Mouse (Mus musculus) midbrain, embryonic 15.5 days (tissue): ENCODE measurements around the gene Yme1l1. TPM values are rescaled to one million over a fixed set of nuclear protein-coding genes. Genes with fewer than 3 reads are reported as not detected.
A peak's percentile ranks its signal among the peaks of the same experiment; 100 is the strongest.

Source experiments
- ATAC-seq: fragments of 200-750 bp; cut with Nextera tagmentation; replicated peaks from 2 replicates; pipeline ENCODE4 v1.8.0; 2017; ENCODE audit warnings: moderate TSS enrichment
- H3K27ac ChIP-seq: fragments of 300-500 bp; sonication (generic); 2 replicates; pipeline ENCODE4 v1.5.1; 2015; ENCODE audit warnings: mild to moderate bottlenecking, inconsistent platforms
- H3K27me3 ChIP-seq: fragments of 300-500 bp; sonication (generic); replicated peaks from 2 replicates; pipeline ENCODE4 v1.6.1; 2015; ENCODE audit warnings: inconsistent platforms
- H3K36me3 ChIP-seq: fragments of 300-500 bp; sonication (generic); replicated peaks from 2 replicates; pipeline ENCODE4 v1.6.1; 2015; ENCODE audit warnings: inconsistent platforms
- H3K4me1 ChIP-seq: fragments of 300-500 bp; sonication (generic); 2 replicates; pipeline ENCODE4 v1.6.1; 2015; ENCODE audit warnings: inconsistent platforms
- H3K4me2 ChIP-seq: fragments of 300-500 bp; sonication (generic); 2 replicates; pipeline ENCODE4 v1.6.1; 2015; ENCODE audit warnings: inconsistent platforms, mild to moderate bottlenecking, moderate library complexity
- H3K4me3 ChIP-seq: fragments of 300-500 bp; sonication (generic); 2 replicates; pipeline ENCODE4 v1.5.1; 2015; ENCODE audit warnings: mild to moderate bottlenecking, inconsistent platforms
- H3K9ac ChIP-seq: fragments of 300-500 bp; sonication (generic); 2 replicates; pipeline ENCODE4 v1.6.1; 2015; ENCODE audit warnings: mild to moderate bottlenecking, inconsistent platforms
- H3K9me3 ChIP-seq: fragments of 300-500 bp; sonication (generic); 2 replicates; pipeline ENCODE4 v1.6.1; 2016; ENCODE audit warnings: inconsistent platforms
- WGBS: fragments of 180-500 bp; shearing (Covaris S2); methylation state at CpG from one replicate; pipeline ENCODE4 v1.1.7; 2015; ENCODE audit warnings: mixed read lengths; 5-methylcytosine and 5-hydroxymethylcytosine counted together
- polyA plus RNA-seq: library from polyadenylated mRNA; unstranded; fragments of >200 nt; fragmentation: Nextera tagmentation; extraction: Ambion mirVana; gene quantifications from 2 replicates; pipeline ENCODE4 v1.2.1, GENCODE M21; 2015

The Yme1l1 gene
- polyA plus RNA-seq: 57.3 and 64.6 TPM in 2 replicates

DNA sequence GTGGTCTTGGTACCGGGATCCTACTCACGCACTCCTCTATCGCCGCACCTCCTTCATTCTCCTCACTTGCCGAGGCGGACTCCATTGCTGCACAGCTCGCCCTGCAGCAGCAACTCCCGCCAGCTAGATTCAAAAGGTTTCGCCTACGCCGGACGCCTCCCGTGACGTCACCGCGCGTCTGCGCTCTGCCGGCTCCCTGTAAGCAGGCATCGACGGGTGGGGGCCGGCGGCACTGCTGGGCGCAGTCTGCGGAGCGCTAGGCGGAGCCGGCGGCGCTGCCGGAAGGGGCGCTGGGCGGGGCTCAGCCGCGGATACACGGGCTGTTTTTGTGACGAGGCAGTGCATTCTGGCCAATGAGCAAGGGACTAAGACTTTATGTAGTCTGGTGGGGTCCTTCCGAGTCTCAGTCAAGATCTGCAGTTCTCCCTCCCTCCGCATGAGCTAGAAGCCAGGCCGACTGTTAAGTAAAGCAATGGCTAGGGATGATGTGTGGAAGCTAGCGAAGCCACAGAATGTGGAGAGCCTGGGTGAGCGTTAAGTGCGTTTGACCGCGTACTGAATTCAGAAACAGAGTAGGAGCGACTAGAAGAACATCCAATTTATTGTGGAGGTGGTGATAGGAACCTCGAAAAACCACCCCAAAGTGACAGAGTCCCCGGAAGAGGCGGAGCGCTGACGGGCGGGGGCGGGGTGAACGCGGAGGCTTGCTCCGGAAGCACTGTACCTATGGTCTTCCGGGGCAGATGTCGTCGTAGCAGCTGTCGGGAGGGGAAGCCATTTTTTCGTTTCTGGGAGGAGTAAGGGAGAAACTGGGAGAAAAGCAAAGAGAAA lies at the start of gene Yme1l1, which contains the start of gene Mastl:
Gene Yme1l1, plus strand, starts transcription at position 593 of the 831 bp plus-strand sequence.
Gene Mastl, minus strand, starts transcription at position 248 of the 831 bp plus-strand sequence.
- H3K4me2 ChIP-seq: peak within 1 kb of the TSS; percentile 87
- peak within 1 kb of the TSS; percentile 87 for H3K9ac ChIP-seq
- H3K36me3 ChIP-seq: no peaks in the 10 kb centered on the region
- no peaks in the 10 kb centered on the region for H3K27me3 ChIP-seq
- H3K9me3 ChIP-seq: no peaks in the 10 kb centered on the region
- peak within 1 kb of the TSS; percentile 98 for H3K27ac ChIP-seq
- H3K4me1 ChIP-seq: peaks cover 31% of the 10 kb centered on the region
- peak; percentile 99 for ATAC-seq
- H3K4me3 ChIP-seq: peak within 1 kb of the TSS; percentile 93
- WGBS: under 1% methylated on average over 61 of the region's 61 CpGs

- Histone ChIP-seq H3K4me1 (no peaks in the 10 kb centered on the region), H3K36me3 (0 out of 2 replicates have a peak, but pooled peaks cover 8% of the 10 kb centered on the region), H3K4me3 (no peak overlapping the region), H3K27ac (no peak overlapping the region), H3K27me3 (no peaks in the 10 kb centered on the region), H3K9ac (no peak overlapping the region), H3K9me3 (no peaks in the 10 kb centered on the region), H3K4me2 (no peak overlapping the region)
- ATAC-seq: no peak
Observed at GRCm38 (mm10) chr2:23119573-23119972, 36.6 kb upstream of the Yme1l1 start.

- no peak for ATAC-seq
- 9% methylated on average over 5 of the region's 5 CpGs for WGBS
- peak overlapping the region; percentile 98; the same call in 1 of the 2 replicates for H3K27ac ChIP-seq
Observed at GRCm38 (mm10) chr2:23155199-23155621, 959 bp upstream of the Yme1l1 start.

DNA sequence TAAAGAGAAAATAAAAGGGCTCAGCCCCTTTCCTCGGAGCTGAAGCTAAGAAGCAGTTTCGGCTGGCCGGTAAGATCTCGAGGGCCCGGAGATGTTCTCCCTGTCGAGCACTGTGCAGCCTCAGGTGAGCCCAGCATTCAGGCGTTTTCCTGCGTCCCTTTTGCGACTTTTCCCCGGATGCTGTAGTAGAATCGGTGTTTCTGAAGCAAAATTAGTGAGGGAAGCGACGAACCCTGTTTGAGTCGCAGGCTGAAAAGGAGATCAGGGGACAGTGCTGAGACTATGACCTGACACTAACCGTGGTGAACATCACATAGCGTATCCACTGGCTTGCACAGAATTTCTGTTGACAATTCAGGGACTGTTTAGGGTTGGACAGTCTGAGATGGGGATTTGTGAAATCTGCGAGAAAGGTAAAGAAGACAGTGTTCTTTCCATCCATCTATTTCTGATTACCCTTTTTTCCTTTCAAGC lies 476 bp downstream of the Yme1l1 start:
- under 1% methylated on average over 17 of the region's 17 CpGs for WGBS
- Histone ChIP-seq H3K36me3 (no peaks in the 10 kb centered on the region), H3K4me3 (peak overlapping the region; percentile 93), H3K4me1 (peaks cover 31% of the 10 kb centered on the region), H3K27me3 (no peaks in the 10 kb centered on the region), H3K27ac (peak overlapping the region; percentile 98), H3K4me2 (peak overlapping the region; percentile 87), H3K9me3 (no peaks in the 10 kb centered on the region), H3K9ac (peak overlapping the region; percentile 87)
- peak; percentile 38 for ATAC-seq

More at GRCm38 (mm10) chr2:23155199-23155621, 959 bp upstream of the Yme1l1 start:
- Histone ChIP-seq H3K4me2 (peak overlapping the region; percentile 87), H3K4me3 (peak overlapping the region; percentile 93), H3K27me3 (no peaks in the 10 kb centered on the region), H3K36me3 (no peaks in the 10 kb centered on the region), H3K4me1 (peaks cover 31% of the 10 kb centered on the region), H3K9ac (peak overlapping the region; percentile 87; the same call in 1 of the 2 replicates), H3K9me3 (no peaks in the 10 kb centered on the region)

DNA sequence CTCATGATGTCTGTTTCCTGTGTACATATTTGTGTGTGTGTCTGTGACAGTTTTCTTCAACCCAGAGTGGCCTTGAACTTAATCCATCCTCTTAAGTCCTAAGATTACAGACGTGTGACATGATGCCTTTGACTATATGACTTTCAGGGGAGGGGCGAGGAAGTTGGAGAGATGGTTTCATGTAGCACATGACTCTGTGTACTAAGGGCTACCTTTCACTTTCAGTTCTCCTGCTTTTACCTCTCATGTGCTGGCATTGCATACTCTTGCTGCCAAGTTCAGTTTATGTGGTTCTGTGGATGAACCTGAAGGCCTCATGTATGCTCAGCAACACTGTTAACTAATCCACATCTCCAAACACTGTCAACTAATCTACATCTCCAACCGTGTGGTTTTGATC lies 16.1 kb downstream of the Yme1l1 start:
- no peaks in the 10 kb centered on the region for H3K4me1 ChIP-seq
- 92% methylated on average over 3 of the region's 3 CpGs for WGBS
- no peak overlapping the region for H3K9ac ChIP-seq
- no peak overlapping the region for H3K4me3 ChIP-seq
- H3K27me3 ChIP-seq: no peaks in the 10 kb centered on the region
- no peak for ATAC-seq
- H3K27ac ChIP-seq: no peak overlapping the region
- H3K36me3 ChIP-seq: peaks cover 47% of the 10 kb centered on the region
- no peaks in the 10 kb centered on the region for H3K9me3 ChIP-seq
- H3K4me2 ChIP-seq: no peak overlapping the region

GRCm38 (mm10) chr2:23194366-23194765 lies 38.2 kb downstream of the Yme1l1 start:
- WGBS: 92% methylated on average over 1 of the region's 1 CpGs
- H3K4me3 ChIP-seq: no peak overlapping the region
- H3K36me3 ChIP-seq: peaks cover 43% of the 10 kb centered on the region
- no peaks in the 10 kb centered on the region for H3K27me3 ChIP-seq
- H3K4me1 ChIP-seq: no peaks in the 10 kb centered on the region
- H3K27ac ChIP-seq: no peak overlapping the region
- no peak overlapping the region for H3K9ac ChIP-seq
- no peak overlapping the region for H3K4me2 ChIP-seq
- H3K9me3 ChIP-seq: no peaks in the 10 kb centered on the region
- ATAC-seq: no peak

- Histone ChIP-seq H3K4me3 (no peak overlapping the region), H3K4me2 (no peak overlapping the region), H3K9me3 (no peaks in the 10 kb centered on the region), H3K36me3 (peaks cover 11% of the 10 kb centered on the region; the same call in 1 of the 2 replicates), H3K27me3 (no peaks in the 10 kb centered on the region), H3K9ac (no peak overlapping the region), H3K27ac (no peak overlapping the region), H3K4me1 (no peaks in the 10 kb centered on the region)
- WGBS: 90% methylated on average over 1 of the region's 1 CpGs
- ATAC-seq: no peak
Observed at GRCm38 (mm10) chr2:23201034-23201433, 44.9 kb downstream of the Yme1l1 start.

GRCm38 (mm10) chr2:23202900-23203670 lies 46.9 kb downstream of the Yme1l1 start:
- no peak overlapping the region for H3K4me2 ChIP-seq
- no peaks in the 10 kb centered on the region for H3K4me1 ChIP-seq
- no peaks in the 10 kb centered on the region for H3K27me3 ChIP-seq
- H3K9ac ChIP-seq: no peak overlapping the region
- no peaks in the 10 kb centered on the region for H3K9me3 ChIP-seq
- ATAC-seq: peak; percentile 61; the same call in 1 of the 2 replicates
- H3K36me3 ChIP-seq: peaks cover 10% of the 10 kb centered on the region; the same call in 1 of the 2 replicates
- WGBS: 65% methylated on average over 15 of the region's 15 CpGs
- no peak overlapping the region for H3K4me3 ChIP-seq
- no peak overlapping the region for H3K27ac ChIP-seq

DNA sequence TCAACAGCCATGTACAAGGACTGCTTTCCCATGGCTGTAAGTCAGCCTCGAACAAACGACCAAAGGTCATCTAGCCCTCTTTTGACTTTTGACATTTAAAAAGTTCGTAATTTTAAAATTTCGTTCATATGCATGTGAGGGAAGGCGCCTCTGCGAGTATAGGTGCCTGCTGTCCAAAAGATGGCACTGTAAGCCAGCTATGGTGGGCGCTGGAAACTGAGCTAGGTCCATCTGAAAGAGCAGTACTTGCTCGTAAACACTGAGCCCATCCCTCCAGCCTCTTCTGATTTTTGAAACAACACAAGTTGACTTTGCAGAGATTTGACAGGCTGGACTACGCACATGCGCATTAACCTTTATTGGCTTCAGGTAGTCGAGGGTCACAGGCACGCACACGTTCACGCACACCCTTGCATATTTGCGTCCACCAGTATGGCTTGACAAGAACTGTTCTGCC lies 50.9 kb downstream of the Yme1l1 start, which contains the start of gene 4931423N10Rik:
Gene 4931423N10Rik, plus strand, starts transcription at position 407 of the 457 bp plus-strand sequence.
- H3K4me2 ChIP-seq: no peak within 1 kb of the TSS
- no peak within 1 kb of the TSS for H3K9ac ChIP-seq
- no peaks in the 10 kb centered on the region for H3K36me3 ChIP-seq
- H3K27me3 ChIP-seq: no peaks in the 10 kb centered on the region
- no peak within 1 kb of the TSS for H3K27ac ChIP-seq
- no peak within 1 kb of the TSS for H3K4me3 ChIP-seq
- WGBS: 84% methylated on average over 15 of the region's 15 CpGs
- H3K4me1 ChIP-seq: no peaks in the 10 kb centered on the region
- peak; percentile 54; the same call in 1 of the 2 replicates for ATAC-seq
- H3K9me3 ChIP-seq: no peaks in the 10 kb centered on the region

- no peak overlapping the region for H3K9ac ChIP-seq
- WGBS: 79% methylated on average over 5 of the region's 5 CpGs
Observed at GRCm38 (mm10) chr2:23213661-23214060, 57.5 kb downstream of the Yme1l1 start.

GRCm38 (mm10) chr2:23225199-23225598 lies 69.0 kb downstream of the Yme1l1 start:
- no peak for ATAC-seq

More at GRCm38 (mm10) chr2:23213661-23214060, 57.5 kb downstream of the Yme1l1 start:
- Histone ChIP-seq H3K27me3 (no peaks in the 10 kb centered on the region), H3K4me2 (no peak overlapping the region), H3K4me3 (no peak overlapping the region), H3K4me1 (no peaks in the 10 kb centered on the region), H3K27ac (no peak overlapping the region), H3K9me3 (no peaks in the 10 kb centered on the region), H3K36me3 (no peaks in the 10 kb centered on the region)
- ATAC-seq: no peak

DNA sequence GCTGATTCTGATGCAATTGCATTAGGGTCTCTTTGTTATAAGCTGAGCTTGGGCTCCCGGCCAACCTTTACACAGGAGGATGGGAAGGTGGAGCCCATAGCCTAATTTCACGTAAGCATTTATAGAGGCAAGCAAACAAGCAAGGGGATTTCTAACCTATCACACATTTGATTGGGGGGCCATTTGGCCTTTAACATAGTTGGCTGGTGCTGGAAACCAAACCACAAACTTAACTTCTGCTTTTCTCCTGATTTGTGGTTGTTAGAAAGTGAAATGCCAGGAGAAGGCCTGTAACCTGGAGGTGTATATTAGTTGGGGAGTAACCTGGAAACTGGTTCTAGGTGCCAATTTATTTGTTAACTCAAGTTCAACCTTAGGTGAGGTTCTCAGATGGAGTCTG lies 72.3 kb downstream of the Yme1l1 start:
- ATAC-seq: no peak
- H3K36me3 ChIP-seq: no peaks in the 10 kb centered on the region
- H3K4me3 ChIP-seq: no peak overlapping the region
- H3K27me3 ChIP-seq: no peaks in the 10 kb centered on the region
- no peaks in the 10 kb centered on the region for H3K4me1 ChIP-seq
- no peak overlapping the region for H3K4me2 ChIP-seq
- WGBS: 55% methylated on average over 2 of the region's 2 CpGs
- no peak overlapping the region for H3K9ac ChIP-seq
- H3K27ac ChIP-seq: no peak overlapping the region
- no peaks in the 10 kb centered on the region for H3K9me3 ChIP-seq

More at GRCm38 (mm10) chr2:23225199-23225598, 69.0 kb downstream of the Yme1l1 start:
- Histone ChIP-seq H3K27me3 (no peaks in the 10 kb centered on the region), H3K9me3 (no peaks in the 10 kb centered on the region), H3K27ac (no peak overlapping the region), H3K9ac (no peak overlapping the region), H3K4me1 (no peaks in the 10 kb centered on the region), H3K4me2 (no peak overlapping the region), H3K36me3 (no peaks in the 10 kb centered on the region), H3K4me3 (no peak overlapping the region)
- 60% methylated on average over 7 of the region's 7 CpGs for WGBS
